Mouse (Mus musculus) stomach, embryonic 15.5 days (tissue): ENCODE data around the gene Ube2q1. TPM values are rescaled to one million over a fixed set of nuclear protein-coding genes. Genes with fewer than 3 reads are reported as not detected.

Experiments
- ATAC-seq: fragments of 200-750 bp; cut with Nextera tagmentation; 2 replicates; pipeline ENCODE4 v1.8.0; 2017; ENCODE audit warnings: low read depth, moderate number of reproducible peaks, moderate TSS enrichment; ENCODE audit not compliant: insufficient read depth, low FRiP score
- H3K27ac ChIP-seq: fragments of 300-500 bp; sonication (generic); 2 replicates; pipeline ENCODE4 v1.5.1; 2015; ENCODE audit warnings: mild to moderate bottlenecking, inconsistent platforms
- H3K27me3 ChIP-seq: fragments of 300-500 bp; sonication (generic); replicated peaks from 2 replicates; pipeline ENCODE4 v1.6.1; 2015; ENCODE audit warnings: inconsistent platforms
- H3K36me3 ChIP-seq: fragments of 300-500 bp; sonication (generic); 2 replicates; pipeline ENCODE4 v1.6.1; 2015; ENCODE audit warnings: inconsistent platforms
- H3K4me1 ChIP-seq: fragments of 300-500 bp; sonication (generic); 2 replicates; pipeline ENCODE4 v1.6.1; 2015; ENCODE audit warnings: inconsistent platforms
- H3K4me2 ChIP-seq: fragments of 300-500 bp; sonication (generic); 2 replicates; pipeline ENCODE4 v1.6.1; 2015; ENCODE audit warnings: mild to moderate bottlenecking, inconsistent platforms
- H3K4me3 ChIP-seq: fragments of 300-500 bp; sonication (generic); replicated peaks from 2 replicates; pipeline ENCODE4 v1.5.1; 2015; ENCODE audit warnings: inconsistent platforms
- H3K9ac ChIP-seq: fragments of 300-500 bp; sonication (generic); 2 replicates; pipeline ENCODE4 v1.6.1; 2015; ENCODE audit warnings: inconsistent platforms
- H3K9me3 ChIP-seq: fragments of 300-500 bp; sonication (generic); 2 replicates; pipeline ENCODE4 v1.6.1; 2016; ENCODE audit warnings: inconsistent platforms
- whole genome bisulfite sequencing: fragments of 180-500 bp; shearing (Covaris S2); methylation state at CpG from one replicate; pipeline ENCODE4 v1.1.7; 2015; 5-methylcytosine and 5-hydroxymethylcytosine counted together
- polyA plus RNA-seq: library from polyadenylated mRNA; unstranded; fragments of >200 nt; fragmentation: Nextera tagmentation; extraction: Ambion mirVana; gene quantifications from 2 replicates; pipeline ENCODE4 v1.2.1, GENCODE M21; 2015

Gene Ube2q1
- polyA plus RNA-seq, 1 experiment from 2014 or later: 11.2 TPM

GRCm38 (mm10) chr3:89808638-89809037 lies 35.2 kb downstream of the Ube2q1 start:
- H3K4me3 ChIP-seq: no peak overlapping the region
- H3K9ac ChIP-seq: no peak overlapping the region
- no peak overlapping the region for H3K4me2 ChIP-seq
- H3K27me3 ChIP-seq: no peaks in the 10 kb centered on the region
- H3K36me3 ChIP-seq: no peaks in the 10 kb centered on the region
- H3K27ac ChIP-seq: peak overlapping the region; percentile 70
- H3K9me3 ChIP-seq: no peaks in the 10 kb centered on the region
- H3K4me1 ChIP-seq: no peaks in the 10 kb centered on the region
- 41% methylated on average over 9 of the region's 9 CpGs for WGBS
- ATAC-seq: peak; percentile 89

- Histone ChIP-seq H3K36me3 (no peaks in the 10 kb centered on the region), H3K4me2 (no peak overlapping the region), H3K27ac (no peak overlapping the region), H3K9me3 (no peaks in the 10 kb centered on the region), H3K4me3 (no peak overlapping the region), H3K27me3 (no peaks in the 10 kb centered on the region), H3K9ac (no peak overlapping the region), H3K4me1 (no peaks in the 10 kb centered on the region)
- no peak for ATAC-seq
Observed at GRCm38 (mm10) chr3:89810841-89811240, 37.4 kb downstream of the Ube2q1 start.

- H3K27me3 ChIP-seq: no peaks in the 10 kb centered on the region
- no peaks in the 10 kb centered on the region for H3K36me3 ChIP-seq
- no peak overlapping the region for H3K9ac ChIP-seq
- H3K4me3 ChIP-seq: no peak overlapping the region
- no peak for ATAC-seq
- 69% methylated on average over 3 of the region's 3 CpGs for WGBS
- H3K4me2 ChIP-seq: no peak overlapping the region
- no peaks in the 10 kb centered on the region for H3K9me3 ChIP-seq
- no peaks in the 10 kb centered on the region for H3K4me1 ChIP-seq
- H3K27ac ChIP-seq: no peak overlapping the region
Observed at GRCm38 (mm10) chr3:89812166-89812565, 38.8 kb downstream of the Ube2q1 start.

- Histone ChIP-seq H3K4me2 (no peak overlapping the region), H3K4me3 (no peak overlapping the region), H3K27me3 (no peaks in the 10 kb centered on the region), H3K36me3 (no peaks in the 10 kb centered on the region), H3K4me1 (no peaks in the 10 kb centered on the region), H3K9ac (no peak overlapping the region), H3K9me3 (no peaks in the 10 kb centered on the region), H3K27ac (no peak overlapping the region)
- ATAC-seq: no peak
- 77% methylated on average over 7 of the region's 7 CpGs for WGBS
Observed at GRCm38 (mm10) chr3:89814051-89814450, 40.6 kb downstream of the Ube2q1 start.

GRCm38 (mm10) chr3:89817056-89817455 lies 43.6 kb downstream of the Ube2q1 start:
- no peak for ATAC-seq
- H3K9ac ChIP-seq: no peak overlapping the region
- no peaks in the 10 kb centered on the region for H3K27me3 ChIP-seq
- H3K4me3 ChIP-seq: no peak overlapping the region
- H3K4me1 ChIP-seq: no peaks in the 10 kb centered on the region
- no peaks in the 10 kb centered on the region for H3K36me3 ChIP-seq
- H3K27ac ChIP-seq: no peak overlapping the region
- no peaks in the 10 kb centered on the region for H3K9me3 ChIP-seq
- 64% methylated on average over 4 of the region's 4 CpGs for WGBS
- H3K4me2 ChIP-seq: no peak overlapping the region

GRCm38 (mm10) chr3:89818605-89819004 lies 45.2 kb downstream of the Ube2q1 start:
- no peaks in the 10 kb centered on the region for H3K27me3 ChIP-seq
- H3K27ac ChIP-seq: no peak overlapping the region
- no peaks in the 10 kb centered on the region for H3K4me1 ChIP-seq
- 50% methylated on average over 3 of the region's 3 CpGs for WGBS
- H3K36me3 ChIP-seq: no peaks in the 10 kb centered on the region
- no peak overlapping the region for H3K4me2 ChIP-seq
- ATAC-seq: no peak
- H3K9me3 ChIP-seq: no peaks in the 10 kb centered on the region
- no peak overlapping the region for H3K9ac ChIP-seq
- H3K4me3 ChIP-seq: no peak overlapping the region

- 48% methylated on average over 7 of the region's 7 CpGs for WGBS
- Histone ChIP-seq H3K27ac (no peak overlapping the region), H3K4me1 (no peaks in the 10 kb centered on the region), H3K4me2 (no peak overlapping the region), H3K9me3 (no peaks in the 10 kb centered on the region), H3K27me3 (no peaks in the 10 kb centered on the region), H3K9ac (no peak overlapping the region), H3K36me3 (no peaks in the 10 kb centered on the region), H3K4me3 (no peak overlapping the region)
- ATAC-seq: no peak
Observed at GRCm38 (mm10) chr3:89819897-89820296, 46.5 kb downstream of the Ube2q1 start.

GRCm38 (mm10) chr3:89820311-89821095 lies 47.1 kb downstream of the Ube2q1 start:
- 86% methylated on average over 12 of the region's 12 CpGs for WGBS

GRCm38 (mm10) chr3:89821096-89821513 lies 47.7 kb downstream of the Ube2q1 start:
- Histone ChIP-seq H3K4me2 (no peak overlapping the region), H3K36me3 (no peaks in the 10 kb centered on the region), H3K4me1 (no peaks in the 10 kb centered on the region), H3K27me3 (no peaks in the 10 kb centered on the region), H3K4me3 (no peak overlapping the region), H3K9ac (no peak overlapping the region), H3K9me3 (no peaks in the 10 kb centered on the region), H3K27ac (no peak overlapping the region)
- WGBS: 80% methylated on average over 11 of the region's 11 CpGs
- ATAC-seq: no peak

More at GRCm38 (mm10) chr3:89820311-89821095, 47.1 kb downstream of the Ube2q1 start:
- Histone ChIP-seq H3K27me3 (no peaks in the 10 kb centered on the region), H3K36me3 (no peaks in the 10 kb centered on the region), H3K4me2 (no peak overlapping the region), H3K4me3 (no peak overlapping the region), H3K4me1 (no peaks in the 10 kb centered on the region), H3K9ac (no peak overlapping the region), H3K27ac (no peak overlapping the region), H3K9me3 (no peaks in the 10 kb centered on the region)
- ATAC-seq: no peak

- no peak overlapping the region for H3K4me2 ChIP-seq
- no peak overlapping the region for H3K4me3 ChIP-seq
- no peak overlapping the region for H3K27ac ChIP-seq
- H3K4me1 ChIP-seq: no peaks in the 10 kb centered on the region
- no peaks in the 10 kb centered on the region for H3K36me3 ChIP-seq
- H3K9me3 ChIP-seq: no peaks in the 10 kb centered on the region
- ATAC-seq: no peak
- H3K27me3 ChIP-seq: no peaks in the 10 kb centered on the region
- WGBS: 74% methylated on average over 10 of the region's 10 CpGs
- H3K9ac ChIP-seq: no peak overlapping the region
Observed at GRCm38 (mm10) chr3:89821548-89822480, 48.4 kb downstream of the Ube2q1 start.

GRCm38 (mm10) chr3:89823594-89823993 lies 50.2 kb downstream of the Ube2q1 start:
- Histone ChIP-seq H3K9me3 (no peaks in the 10 kb centered on the region), H3K27me3 (peaks cover 5% of the 10 kb centered on the region), H3K27ac (no peak overlapping the region), H3K4me3 (no peak overlapping the region), H3K4me2 (no peak overlapping the region), H3K4me1 (no peaks in the 10 kb centered on the region), H3K36me3 (no peaks in the 10 kb centered on the region), H3K9ac (no peak overlapping the region)
- 42% methylated on average over 2 of the region's 2 CpGs for WGBS
- no peak for ATAC-seq

- H3K4me3 ChIP-seq: no peak overlapping the region
- peaks cover 29% of the 10 kb centered on the region for H3K27me3 ChIP-seq
- no peak for ATAC-seq
- H3K36me3 ChIP-seq: no peaks in the 10 kb centered on the region
- 60% methylated on average over 3 of the region's 3 CpGs for WGBS
- H3K9ac ChIP-seq: no peak overlapping the region
- no peak overlapping the region for H3K27ac ChIP-seq
- H3K9me3 ChIP-seq: no peaks in the 10 kb centered on the region
- peaks cover 6% of the 10 kb centered on the region; the same call in 1 of the 2 replicates for H3K4me1 ChIP-seq
- H3K4me2 ChIP-seq: no peak overlapping the region
Observed at GRCm38 (mm10) chr3:89826295-89826694, 52.9 kb downstream of the Ube2q1 start.
